Mouse (Mus musculus): ENCODE measurements around the gene Zfp457. TPM values are rescaled to one million over a fixed set of nuclear protein-coding genes. Genes with fewer than 3 reads are reported as not detected.

Zfp457 gene
- polyA plus RNA-seq (2012; rRNA removed) = 1.9 and 2.0 TPM in 2 replicates

DNA sequence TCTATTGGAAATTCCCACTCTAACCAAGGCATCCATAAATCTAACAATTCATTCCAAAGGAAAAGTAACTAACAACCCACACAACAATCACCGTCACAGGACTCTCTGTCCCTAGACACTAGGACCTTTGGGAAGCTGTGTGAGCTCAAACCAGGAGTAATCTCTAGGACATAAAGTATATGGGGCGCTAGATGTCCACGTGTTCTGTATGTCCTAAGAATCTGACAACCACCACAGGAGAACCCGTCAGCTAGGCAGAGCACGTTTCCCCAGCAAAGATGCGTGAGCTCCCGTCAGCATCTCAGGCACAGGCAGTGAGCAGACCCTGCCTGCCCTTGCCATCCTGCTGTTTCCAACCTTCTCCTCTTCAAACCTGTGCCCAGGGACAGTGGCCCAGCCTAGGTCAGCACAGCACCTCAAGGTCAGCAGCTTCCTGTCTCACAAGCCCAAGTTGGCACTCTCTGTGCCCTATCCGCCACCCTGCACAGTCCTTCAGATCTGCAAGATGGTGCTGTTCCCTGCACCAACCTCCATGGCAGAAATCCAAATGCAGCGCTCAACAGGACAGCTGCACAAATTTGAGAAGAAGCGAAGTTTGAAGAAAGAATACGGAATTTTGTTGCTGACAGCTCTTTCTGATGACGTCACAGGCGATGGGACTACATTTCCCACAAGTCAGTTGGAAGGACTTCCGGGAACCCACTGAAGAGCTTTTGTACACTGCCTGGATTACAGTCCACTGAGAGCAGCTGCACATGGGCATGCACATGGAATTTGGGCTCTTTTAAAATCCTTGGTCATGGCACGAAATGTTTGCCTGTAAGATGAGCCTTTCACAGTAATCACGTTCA lies at the start of gene Zfp457:
Zfp457 (minus strand) TSS at position 664 of the 851 bp plus-strand sequence.

DNA sequence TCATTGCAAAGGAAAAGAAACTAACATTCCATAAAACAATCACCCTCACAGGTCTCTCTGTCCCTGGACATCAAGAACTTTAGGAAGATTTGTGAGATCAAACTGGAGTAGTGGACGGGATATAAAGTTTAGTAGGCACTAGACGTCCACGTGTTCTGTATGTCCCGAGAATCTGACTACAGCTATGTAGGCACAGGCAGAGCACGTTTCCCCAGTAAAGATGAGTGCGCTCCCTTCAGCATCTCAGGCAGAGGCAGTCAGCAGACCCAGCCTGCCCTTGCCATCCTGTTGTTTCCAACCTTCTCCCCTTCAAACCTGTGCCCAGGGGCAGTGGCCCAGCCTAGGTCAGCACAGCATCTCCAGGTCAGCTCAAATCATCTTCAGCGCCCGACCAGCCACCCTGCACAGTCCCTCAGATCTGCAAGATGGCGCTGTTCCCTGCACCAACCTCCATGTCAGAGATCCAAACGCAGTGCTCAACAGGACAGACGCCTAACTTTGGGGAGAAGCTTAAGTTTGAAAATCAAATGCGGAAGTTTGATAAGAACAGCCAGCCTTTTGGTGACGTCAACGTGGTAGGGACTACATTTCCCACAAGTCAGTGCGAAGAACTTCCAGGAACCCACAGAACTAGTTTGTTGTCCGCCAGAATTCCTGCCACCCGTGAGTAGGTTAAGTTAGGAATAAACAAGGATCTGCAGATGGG lies 25.9 kb upstream of the Zfp457 start, which contains the start of gene Zfp595:
Zfp595 (minus strand) TSS at position 552 of the 706 bp plus-strand sequence.

DNA sequence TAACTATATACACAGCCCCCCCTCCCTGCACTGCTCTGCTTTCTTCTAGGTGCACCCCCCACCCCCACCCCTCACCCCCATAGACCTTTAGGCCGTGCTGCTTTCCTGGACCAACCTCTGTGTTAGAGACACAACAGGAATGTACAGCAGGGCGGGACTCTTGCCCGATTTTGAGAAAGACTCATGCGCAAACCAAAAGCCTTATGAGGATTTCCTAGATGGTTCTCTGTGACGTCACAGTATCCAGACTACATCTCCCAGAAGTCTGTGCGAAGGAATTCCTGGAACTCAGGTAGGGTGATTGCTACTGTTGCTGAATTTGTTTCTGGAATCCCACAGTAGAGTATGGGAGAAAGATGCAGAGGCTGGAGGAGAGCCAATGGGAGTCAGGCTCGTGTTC lies 28.0 kb downstream of the Zfp457 start, which contains the start of gene Zfp458:
Zfp458 (minus strand) TSS at position 153 of the 400 bp plus-strand sequence.

Other genes starting within 250 kb of the Zfp457 start
- gene Zfp712, start 245.3 kb downstream of the Zfp457 start, polyA plus RNA-seq (2012; rRNA removed) = 3.9 and 4.0 TPM in 2 replicates
- 6.9 and 7.1 TPM in 2 replicates for gene Zfp708, start 208.5 kb downstream of the Zfp457 start, polyA plus RNA-seq (2012; rRNA removed)
- gene Gm28557, start 197.9 kb downstream of the Zfp457 start, polyA plus RNA-seq (2012; rRNA removed) = 1.4 and 1.7 TPM in 2 replicates
- 0.04 and 0.11 TPM in 2 replicates for gene Rslcan18, start 190.2 kb downstream of the Zfp457 start, polyA plus RNA-seq (2012; rRNA removed)
- 3.8 and 4.1 TPM in 2 replicates for gene Zfp759, start 184.8 kb downstream of the Zfp457 start, polyA plus RNA-seq (2012; rRNA removed)
- gene Rsl1, start 133.3 kb downstream of the Zfp457 start, polyA plus RNA-seq (2012; rRNA removed) = 4.7 and 5.2 TPM in 2 replicates
- 2.0 TPM in 2 replicates for gene Zfp455, start 112.0 kb downstream of the Zfp457 start, polyA plus RNA-seq (2012; rRNA removed)
- 3.8 and 4.3 TPM in 2 replicates for gene Zfp458, start 28.0 kb downstream of the Zfp457 start, polyA plus RNA-seq (2012; rRNA removed)
- gene Zfp595, start 26.1 kb upstream of the Zfp457 start, polyA plus RNA-seq (2012; rRNA removed) = 2.2 and 2.3 TPM in 2 replicates
- not detected in 2 replicates for gene Gm28044, start 54.1 kb upstream of the Zfp457 start, polyA plus RNA-seq (2012; rRNA removed)
- gene Zfp953, start 54.1 kb upstream of the Zfp457 start, polyA plus RNA-seq (2012; rRNA removed) = 0.51 and 0.56 TPM in 2 replicates
- gene Gm28041, start 69.2 kb upstream of the Zfp457 start, polyA plus RNA-seq (2012; rRNA removed) = 0.11 TPM in 1 of 2 replicates, not detected in the other
- gene Zfp456, start 69.3 kb upstream of the Zfp457 start, polyA plus RNA-seq (2012; rRNA removed) = 0.36 and 0.48 TPM in 2 replicates
- gene Zfp429, start 93.3 kb upstream of the Zfp457 start, polyA plus RNA-seq (2012; rRNA removed) = 4.5 and 4.6 TPM in 2 replicates
- 1.7 and 2.2 TPM in 2 replicates for gene Zfp459, start 114.9 kb upstream of the Zfp457 start, polyA plus RNA-seq (2012; rRNA removed)
- 4.6 and 5.2 TPM in 2 replicates for gene Zfp874a, start 145.1 kb upstream of the Zfp457 start, polyA plus RNA-seq (2012; rRNA removed)
- 5.9 and 6.4 TPM in 2 replicates for gene Zfp874b, start 177.8 kb upstream of the Zfp457 start, polyA plus RNA-seq (2012; rRNA removed)
- gene Zfp58, start 194.1 kb upstream of the Zfp457 start, polyA plus RNA-seq (2012; rRNA removed) = 4.6 and 5.1 TPM in 2 replicates
- gene Gm26965, start 219.7 kb upstream of the Zfp457 start, polyA plus RNA-seq (2012; rRNA removed) = 0.16 TPM in 1 of 2 replicates, not detected in the other
- gene Zfp87, start 219.7 kb upstream of the Zfp457 start, polyA plus RNA-seq (2012; rRNA removed) = 23.2 and 26.7 TPM in 2 replicates
- 8.2 and 8.6 TPM in 2 replicates for gene Zfp748, start 247.3 kb upstream of the Zfp457 start, polyA plus RNA-seq (2012; rRNA removed)

All from central nervous system, embryonic 18 days (tissue).